Mouse (Mus musculus) heart, postnatal 0 days (tissue): Measurements from ENCODE around the gene Hmgcl.

Experiments used
- CTCF ChIP-seq: IDR thresholded peaks from 2 replicates; pipeline ENCODE4 v1.5.1; 2016; ENCODE audit warnings: antibody characterized with exemption, control low read depth, low read depth
- EP300 ChIP-seq: IDR thresholded peaks from 2 replicates; pipeline ENCODE4 v1.6.1; 2016; ENCODE audit warnings: antibody characterized with exemption, low read depth

DNA sequence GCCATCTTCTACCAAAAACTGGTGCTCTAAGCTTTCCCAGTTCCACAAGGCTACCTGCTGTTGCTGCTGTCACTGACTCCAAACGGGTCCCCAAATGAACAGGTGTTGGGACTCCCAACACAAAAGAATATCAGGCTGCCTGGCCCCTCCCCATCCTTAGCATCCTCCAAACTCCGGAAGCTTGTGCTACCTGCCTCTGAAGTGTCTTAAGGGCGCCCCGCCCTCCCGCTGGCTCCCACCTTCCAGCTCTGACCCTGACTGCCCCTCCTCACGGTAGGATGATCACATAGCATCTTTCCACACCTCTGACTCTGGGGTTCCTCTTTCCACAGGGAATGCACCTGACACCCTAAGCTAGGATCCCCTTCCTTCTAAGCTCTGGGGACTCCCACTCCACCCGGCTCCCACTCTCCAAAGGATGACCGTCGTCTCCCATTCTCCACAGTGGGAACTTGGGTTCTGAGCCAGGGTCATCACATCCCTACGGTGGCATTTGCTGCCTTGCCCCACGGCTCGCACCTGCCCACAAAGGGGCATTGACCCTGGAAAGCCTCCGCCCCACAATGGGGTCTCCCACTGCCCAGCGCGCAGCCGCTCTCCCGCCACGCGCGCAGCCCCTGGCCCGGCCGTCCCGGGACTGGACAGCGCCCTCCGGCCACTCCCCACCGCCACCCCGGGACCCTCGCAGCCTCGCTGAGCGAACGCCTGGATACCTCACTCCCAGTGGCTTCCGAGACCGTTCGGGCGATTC is 25.7 kb downstream of the Hmgcl start:
- TF ChIP-seq CTCF (no peak), EP300 (no peak)
